In the genomic region with DNA sequence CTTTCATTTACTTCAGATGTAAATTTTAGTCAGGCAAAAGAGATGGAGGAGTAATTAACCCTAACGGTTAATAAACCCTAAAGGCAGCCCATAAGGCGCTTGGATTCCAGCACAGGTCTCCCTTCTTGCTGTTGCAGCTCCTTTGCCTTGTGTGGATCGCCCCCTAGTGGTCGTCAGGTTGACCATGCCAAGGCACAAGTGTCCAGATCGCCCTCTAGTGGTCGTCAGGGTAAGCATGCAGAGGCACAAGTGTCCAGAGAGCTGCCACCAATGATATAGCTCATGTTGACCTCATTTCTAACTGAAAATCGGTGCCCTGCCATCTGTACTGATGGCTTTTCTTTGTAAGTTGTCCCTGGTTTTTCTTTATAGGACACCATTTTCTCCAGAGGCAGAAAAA, we compare ENCODE assay signal across 9 mouse cellular contexts. TPM values are rescaled to one million over a fixed set of nuclear protein-coding genes. Genes with fewer than 3 reads are reported as not detected.
DNase-seq lines count a peak whose midpoint lies in the region; ATAC-seq and TF ChIP-seq lines count a peak whose summit lies in the region.
"Had no signal": no experiment of that assay in that cellular context is flagged by ENCODE, and none has a peak within 500 bp of the region (broad histone marks: within the 10 kb centered on the region; RNA-seq: fewer than 3 reads in every experiment).

No protein-coding gene starts in this region.

- TF ChIP-seq POLR2A in small intestine, adult 2 months (IDR thresholded peaks at IDR 0.05; ENCODE audit: low read depth, low read length), result no peak

- no peak overlapping the region for H3K27ac ChIP-seq in small intestine, adult 2 months (ENCODE audit: insufficient read depth, low read depth, low read length)
- H3K27ac ChIP-seq: neural tube, embryonic 12.5 days had no signal

- DNase-seq in T-cell, adult 2 months (ENCODE audit: low spot score), result peak; percentile 67
- DNase-seq in cerebellum, postnatal 14 days, result peak; percentile 87 to 95
- DNase-seq in gastrocnemius, postnatal 36 days, result peak; percentile 41 to 62
- peak; percentile 64 to 81 for DNase-seq in layer of hippocampus, adult 8-10 months (ENCODE audit: low spot score in 2 of 2)
- DNase-seq in lung, postnatal 25 days (ENCODE audit: low spot score), result peak; percentile 79

- no peaks in the 10 kb centered on the region for H3K36me3 ChIP-seq in E14TG2a.4 (ENCODE audit: insufficient read depth, low read length)
- H3K36me3 ChIP-seq in small intestine, adult 2 months (ENCODE audit: control insufficient read depth, insufficient read depth, low read length), result no peaks in the 10 kb centered on the region
- H3K36me3 ChIP-seq: neural tube, embryonic 12.5 days had no signal

- no peak overlapping the region for H3K4me3 ChIP-seq in E14TG2a.4 (replicated peaks; ENCODE audit: low read length)
- no peak overlapping the region for H3K4me3 ChIP-seq in small intestine, adult 2 months (ENCODE audit: low read depth, low read length)
- H3K4me3 ChIP-seq: neural tube, embryonic 12.5 days had no signal

- peaks cover 4% of the 10 kb centered on the region for H3K9me3 ChIP-seq in E14TG2a.4 (ENCODE audit: low read length)
- H3K9me3 ChIP-seq: neural tube, embryonic 12.5 days had no signal

- H3K27me3 ChIP-seq in E14TG2a.4 (ENCODE audit: insufficient read depth, low read length), result peaks cover 3% of the 10 kb centered on the region; the same call in 1 of the 2 replicates
- H3K27me3 ChIP-seq in small intestine, adult 2 months (ENCODE audit: control insufficient read depth, insufficient read depth, low read length), result no peaks in the 10 kb centered on the region
- H3K27me3 ChIP-seq: neural tube, embryonic 12.5 days had no signal

- ATAC-seq in erythroid progenitor cell, adult 5-6 weeks (replicated peaks; ENCODE audit: low FRiP score, poor library complexity, severe bottlenecking), result no peak

- intact Hi-C loops in gastrocnemius, postnatal 36 days (cut with DNase I), result no loop called here

- peak; percentile 96 for TF ChIP-seq CTCF in E14TG2a.4 (conservative IDR thresholded peaks at IDR 0.05; ENCODE audit: low read length)
- TF ChIP-seq CTCF in small intestine, adult 2 months (IDR thresholded peaks at IDR 0.05; ENCODE audit: extremely low read depth, insufficient read length, insufficient replicate concordance, low read depth, low read length), result peak; percentile 100

- WGBS in small intestine, adult 2 months, result 14% methylated on average over 7 of the region's 7 CpGs

- H3K4me1 ChIP-seq in E14TG2a.4 (replicated peaks; ENCODE audit: low read depth, low read length), result peaks cover 10% of the 10 kb centered on the region; the same call in 1 of the 2 replicates
- H3K4me1 ChIP-seq in small intestine, adult 2 months (ENCODE audit: control insufficient read depth, insufficient read depth, insufficient read length, low read length), result no peaks in the 10 kb centered on the region
- H3K4me1 ChIP-seq: neural tube, embryonic 12.5 days had no signal

RNA-seq across cellular contexts. Expression of a gene that starts 46.4 kb away (rescaled TPM):
- not detected for total RNA-seq in gastrocnemius, postnatal 36 days (2021)
- total RNA-seq in layer of hippocampus, adult 8-10 months (2022), result under 1 TPM; 0.16 to 0.70 (median 0.45) TPM
- polyA plus RNA-seq in small intestine, adult 2 months (2012; rRNA removed), result 0.11 TPM in 1 of 2 replicates, not detected in the other
- total RNA-seq in erythroid progenitor cell, adult 5-6 weeks (2015; ENCODE audit: low replicate concordance), result not detected in 2 replicates
- total RNA-seq in erythroid progenitor cell, adult 5-6 weeks (2017; ENCODE audit: low replicate concordance), result not detected in 2 replicates

RNA-seq across cellular contexts. Expression of a gene that starts 49.3 kb away (rescaled TPM):
- 1 to 10 TPM; 9.1 to 9.3 TPM for total RNA-seq in gastrocnemius, postnatal 36 days (2021)
- 10 to 100 TPM; 30.1 to 33.1 (median 32.0) TPM for total RNA-seq in layer of hippocampus, adult 8-10 months (2022)
- 9.1 and 15.5 TPM in 2 replicates for polyA plus RNA-seq in small intestine, adult 2 months (2012; rRNA removed)
- 4.7 and 12.6 TPM in 2 replicates for total RNA-seq in erythroid progenitor cell, adult 5-6 weeks (2015; ENCODE audit: low replicate concordance)
- 10.0 and 13.6 TPM in 2 replicates for total RNA-seq in erythroid progenitor cell, adult 5-6 weeks (2017; ENCODE audit: low replicate concordance)
